Mouse (Mus musculus) embryo, embryonic 10.5 days (tissue): ENCODE measurements around the gene Vmn1r93.
"Not testable (repeated sequence)": the region's sequence is repeated elsewhere in the genome, so short reads cannot be mapped to it uniquely, and the experiment has no call there.

Experiments
- DNase-seq: peaks from one replicate; pipeline ENCODE4 v3.0.0-alpha.2; 2015; ENCODE audit warnings: low spot score

Gene Vmn1r93

GRCm38 (mm10) chr7:20138988-20139387, at the start of gene Vmn1r93:
TSS of gene Vmn1r93 (minus strand) at chr7:20139088.
- DNase-seq: not testable (repeated sequence)

GRCm38 (mm10) chr7:20168277-20168676, 29.4 kb upstream of the Vmn1r93 start, which contains the start of gene Vmn1r94:
TSS of gene Vmn1r94 (minus strand) at chr7:20168377.
- DNase-seq: not testable (repeated sequence)

- DNase-seq: not testable (repeated sequence)
These were observed 16.4 kb downstream of the Vmn1r93 start, which contains the start of gene Gm16442 for GRCm38 (mm10) chr7:20122479-20122878. TSS of gene Gm16442 (minus strand) at chr7:20122579.

GRCm38 (mm10) chr7:20099380-20099779, 39.5 kb downstream of the Vmn1r93 start, which contains the start of gene Vmn1r91:
TSS of gene Vmn1r91 (plus strand) at chr7:20099680.
- not testable (repeated sequence) for DNase-seq
